Mouse (Mus musculus): ENCODE data around the gene Hipk4.
"Not testable (repeated sequence)": the region's sequence is repeated elsewhere in the genome, so short reads cannot be mapped to it uniquely, and the experiment has no call there.

Hipk4 gene

GRCm38 (mm10) chr7:27493450-27493849 is 29.6 kb upstream of the Hipk4 start:
- DNase-seq (ENCODE audit: inconsistent age in 2 of 2, low spot score in 1 of 2), result no peak

- DNase-seq (ENCODE audit: inconsistent age in 2 of 2, low spot score in 1 of 2), result not testable (repeated sequence)
These were observed 28.3 kb upstream of the Hipk4 start for GRCm38 (mm10) chr7:27494659-27495367.

- no peak for DNase-seq (ENCODE audit: inconsistent age in 2 of 2, low spot score in 1 of 2)
These were observed 24.0 kb upstream of the Hipk4 start, which contains the start of gene Prx for GRCm38 (mm10) chr7:27499036-27499435. Prx (plus strand) TSS chr7:27499324.

- peak; percentile 67 to 86 for DNase-seq (ENCODE audit: inconsistent age in 2 of 2, low spot score in 1 of 2)
These were observed 21.4 kb upstream of the Hipk4 start for GRCm38 (mm10) chr7:27501620-27502019.

DNA sequence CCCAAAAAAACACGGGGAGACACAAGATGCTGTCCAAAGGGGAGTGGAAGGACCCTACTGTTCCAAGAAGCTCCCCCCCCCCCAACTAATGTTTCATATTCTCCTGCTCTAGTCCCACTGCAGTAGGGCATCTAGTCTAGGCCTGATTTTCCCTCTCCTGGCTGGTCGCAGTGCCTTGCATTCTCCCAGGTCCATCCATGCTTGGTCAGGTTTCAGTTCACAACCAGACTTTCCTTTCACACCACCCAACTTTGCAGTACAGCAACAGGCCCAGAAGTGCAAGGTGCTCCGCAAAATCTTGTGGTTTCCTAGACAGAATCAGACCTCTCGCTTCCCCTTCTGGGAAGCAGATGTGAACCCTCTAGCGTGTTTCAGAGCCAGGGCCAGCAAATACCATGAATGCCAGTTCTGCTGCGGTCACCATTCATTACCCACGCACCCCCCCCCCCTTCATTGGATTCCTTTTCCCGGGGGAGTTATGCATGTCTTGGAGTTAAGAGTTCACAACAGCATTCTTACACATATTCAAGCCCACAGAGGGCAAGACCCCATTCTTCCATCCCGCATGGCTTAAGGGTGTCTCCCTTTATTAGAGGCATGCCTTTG is 16.2 kb upstream of the Hipk4 start:
- DNase-seq (ENCODE audit: inconsistent age in 2 of 2, low spot score in 1 of 2), result no peak

DNA sequence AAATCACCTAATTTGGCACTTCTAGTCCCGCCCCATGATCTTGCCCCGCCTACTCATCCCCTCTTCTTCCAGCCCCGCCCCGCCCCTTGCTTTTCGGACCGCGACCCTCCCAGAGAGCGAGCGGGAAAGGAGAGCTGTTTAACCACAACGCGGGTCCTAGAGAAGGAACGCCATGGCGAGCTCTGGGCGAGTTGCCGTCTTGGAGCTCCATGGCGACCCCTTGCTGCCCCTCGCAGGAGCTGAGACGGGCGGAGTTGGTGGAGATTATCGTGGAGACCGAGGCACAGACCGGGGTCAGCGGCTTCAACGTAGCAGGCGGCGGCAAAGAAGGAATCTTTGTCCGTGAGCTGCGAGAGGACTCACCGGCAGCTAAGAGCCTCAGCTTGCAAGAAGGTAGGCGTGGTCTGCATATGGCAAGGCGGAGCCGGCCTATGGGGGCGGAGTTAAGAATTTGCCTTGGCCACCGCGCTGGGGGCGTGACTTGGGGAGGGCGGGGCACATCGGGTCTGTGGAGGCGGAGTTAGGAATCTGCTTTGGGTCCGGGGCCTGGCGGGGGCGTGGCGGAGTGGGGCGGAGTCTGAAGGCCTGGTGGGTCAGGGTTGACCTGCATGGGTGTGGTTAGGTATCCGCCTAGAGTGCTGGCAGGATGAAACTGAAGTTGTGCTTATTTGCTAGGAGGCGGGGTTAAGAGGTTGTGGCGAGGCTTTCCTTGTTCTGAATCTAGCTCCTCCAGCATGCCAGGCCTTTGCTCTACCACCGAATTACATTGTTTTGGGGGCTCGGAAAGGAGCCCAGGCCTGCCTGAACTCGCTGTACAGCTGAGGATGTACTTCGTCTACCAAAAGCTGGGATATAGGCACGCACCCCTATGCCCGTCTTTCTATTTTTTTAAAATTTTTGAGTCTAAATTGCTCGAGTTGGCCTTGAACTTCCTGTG is 15.1 kb upstream of the Hipk4 start:
- peak; percentile 99 to 100 for DNase-seq (ENCODE audit: inconsistent age in 2 of 2, low spot score in 1 of 2)

GRCm38 (mm10) chr7:27508648-27509005 is 14.4 kb upstream of the Hipk4 start:
- DNase-seq (ENCODE audit: inconsistent age in 2 of 2, low spot score in 1 of 2), result peak; percentile 81 to 89

DNA sequence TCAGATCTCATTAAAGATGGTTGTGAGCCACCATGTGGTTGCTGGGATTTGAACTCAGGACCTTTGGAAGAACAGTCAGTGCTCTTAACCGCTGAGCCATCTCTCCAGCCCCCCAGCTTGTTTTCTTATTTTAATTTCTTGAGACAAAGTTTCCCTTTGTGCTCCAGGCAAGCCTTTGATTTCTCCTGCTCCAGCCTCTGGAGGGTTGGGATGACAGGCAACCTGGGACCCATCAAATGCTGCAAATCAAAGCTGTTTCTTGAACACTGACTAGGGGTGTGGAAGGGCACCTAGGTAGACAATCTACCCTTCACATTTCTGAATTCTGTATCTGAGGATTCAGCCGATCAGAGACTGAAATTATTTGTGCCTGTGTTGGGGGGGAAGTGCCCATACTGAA is 12.3 kb upstream of the Hipk4 start:
- no peak for DNase-seq (ENCODE audit: inconsistent age in 2 of 2, low spot score in 1 of 2)

DNA sequence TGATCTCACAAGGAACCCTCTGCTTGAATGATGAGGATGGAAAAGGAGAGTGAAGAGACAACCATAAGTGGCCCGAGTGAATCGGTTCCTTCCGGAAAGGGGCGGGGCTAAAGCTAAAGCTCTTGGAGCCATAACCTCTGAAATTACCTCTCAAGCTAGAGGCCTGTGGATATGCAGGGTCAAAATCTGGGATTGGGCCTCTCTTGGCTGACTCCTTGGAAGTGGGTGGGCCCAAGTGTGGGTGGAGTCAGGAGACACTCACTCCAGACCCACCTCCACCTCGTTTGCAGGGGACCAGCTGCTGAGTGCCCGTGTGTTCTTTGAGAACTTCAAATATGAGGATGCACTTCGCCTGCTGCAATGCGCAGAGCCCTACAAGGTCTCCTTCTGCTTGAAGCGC is 8.1 kb upstream of the Hipk4 start:
- DNase-seq (ENCODE audit: inconsistent age in 2 of 2, low spot score in 1 of 2), result no peak

- DNase-seq (ENCODE audit: inconsistent age in 2 of 2, low spot score in 1 of 2), result no peak
These were observed 4.8 kb upstream of the Hipk4 start for GRCm38 (mm10) chr7:27518314-27518713.

DNA sequence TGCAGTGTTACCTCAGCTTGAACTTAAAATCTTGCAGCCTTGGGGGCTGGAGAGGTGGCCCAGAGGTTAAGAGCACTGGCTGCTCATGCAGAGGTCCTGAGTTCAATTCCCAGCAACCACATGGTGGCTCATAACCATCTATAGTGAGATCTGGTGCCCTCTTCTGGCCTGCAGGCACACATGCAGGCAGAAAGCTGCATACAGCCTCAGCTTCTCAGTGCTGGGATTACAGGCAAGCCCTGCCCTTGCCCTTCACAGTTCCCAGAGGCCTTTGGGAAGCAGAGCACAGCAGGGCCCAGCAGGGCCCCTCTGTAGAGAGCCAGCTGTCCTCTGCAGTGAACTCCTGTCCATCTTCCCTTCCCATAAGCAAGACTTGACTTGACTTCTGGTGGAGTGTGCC is 3.0 kb upstream of the Hipk4 start:
- no peak for DNase-seq (ENCODE audit: inconsistent age in 2 of 2, low spot score in 1 of 2)

DNA sequence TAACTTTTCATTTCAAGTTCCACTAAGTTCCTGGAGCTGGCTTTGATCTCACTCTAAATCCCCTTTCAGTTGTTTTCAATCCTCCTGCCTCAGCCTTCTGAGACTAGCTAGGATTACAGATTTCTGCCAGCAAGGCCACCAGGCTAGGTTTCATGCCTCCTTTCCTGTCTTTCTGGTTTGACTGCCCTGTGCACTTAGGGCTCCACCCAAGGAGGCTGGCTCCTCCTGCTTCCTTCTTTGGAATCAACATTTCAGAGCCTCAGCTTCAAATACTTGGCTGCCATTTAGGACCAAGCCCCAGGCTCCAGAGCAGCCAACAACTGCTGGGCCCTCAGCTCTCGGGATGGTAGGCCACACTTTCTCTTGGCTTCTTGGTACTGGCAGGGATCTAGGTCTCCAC is 2.5 kb upstream of the Hipk4 start:
- no peak for DNase-seq (ENCODE audit: inconsistent age in 2 of 2, low spot score in 1 of 2)

DNA sequence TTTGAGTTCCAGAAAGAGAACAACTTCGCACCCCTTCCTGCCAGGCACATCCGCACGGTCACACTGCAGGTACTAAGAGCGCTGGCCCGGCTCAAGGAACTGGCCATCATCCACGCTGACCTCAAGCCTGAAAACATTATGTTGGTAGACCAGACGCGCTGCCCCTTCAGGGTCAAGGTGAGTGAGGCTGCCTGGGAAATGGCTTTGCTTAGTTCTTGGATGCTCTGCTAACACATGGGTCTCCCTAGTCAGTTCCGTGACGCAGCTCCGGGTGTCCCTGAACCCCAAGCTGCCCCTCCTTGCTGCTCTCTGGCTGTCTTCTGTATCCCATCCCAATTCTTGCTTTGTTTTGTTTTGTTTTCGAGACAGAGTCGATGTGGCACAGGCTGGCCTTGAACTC is 738 bp downstream of the Hipk4 start:
- no peak for DNase-seq (ENCODE audit: inconsistent age in 2 of 2, low spot score in 1 of 2)

GRCm38 (mm10) chr7:27526039-27526827 is 3.2 kb downstream of the Hipk4 start:
- peak; percentile 78 to 90 for DNase-seq (ENCODE audit: inconsistent age in 2 of 2, low spot score in 1 of 2)

GRCm38 (mm10) chr7:27529070-27529469 is 6.0 kb downstream of the Hipk4 start:
- no peak for DNase-seq (ENCODE audit: inconsistent age in 2 of 2, low spot score in 1 of 2)

- DNase-seq (ENCODE audit: inconsistent age in 2 of 2, low spot score in 1 of 2), result no peak
These were observed 7.9 kb downstream of the Hipk4 start for GRCm38 (mm10) chr7:27530937-27531336.

GRCm38 (mm10) chr7:27531707-27532106 is 8.6 kb downstream of the Hipk4 start:
- DNase-seq (ENCODE audit: inconsistent age in 2 of 2, low spot score in 1 of 2), result no peak

DNA sequence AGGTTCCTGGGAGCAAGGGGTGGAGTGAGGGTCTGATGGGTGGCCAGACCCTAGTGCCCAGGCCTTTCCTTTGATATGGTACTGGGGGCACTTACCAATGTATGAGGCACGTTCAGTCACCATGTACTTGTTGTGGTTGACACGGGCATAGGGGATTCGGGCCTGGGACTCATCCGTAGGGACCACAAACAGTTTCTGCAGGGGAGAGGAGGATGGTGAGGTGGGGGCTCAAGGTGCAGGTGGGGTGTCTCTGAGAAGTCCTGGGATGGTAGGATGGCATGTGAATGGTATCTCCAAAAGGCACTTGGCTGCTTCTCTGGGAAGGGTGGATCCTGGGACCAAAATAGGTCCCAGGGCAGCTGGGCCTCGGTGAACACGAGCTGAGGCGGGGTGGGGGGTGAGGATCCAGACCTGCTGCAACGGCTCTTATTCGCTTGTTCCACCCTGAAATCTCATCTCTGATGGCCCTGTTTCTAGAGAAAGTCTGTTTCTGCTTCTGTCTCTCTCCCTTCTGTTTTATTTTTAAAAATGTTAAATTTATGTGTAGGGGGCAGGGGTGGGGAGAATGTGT is 9.5 kb downstream of the Hipk4 start:
- DNase-seq (ENCODE audit: inconsistent age in 2 of 2, low spot score in 1 of 2), result no peak

DNA sequence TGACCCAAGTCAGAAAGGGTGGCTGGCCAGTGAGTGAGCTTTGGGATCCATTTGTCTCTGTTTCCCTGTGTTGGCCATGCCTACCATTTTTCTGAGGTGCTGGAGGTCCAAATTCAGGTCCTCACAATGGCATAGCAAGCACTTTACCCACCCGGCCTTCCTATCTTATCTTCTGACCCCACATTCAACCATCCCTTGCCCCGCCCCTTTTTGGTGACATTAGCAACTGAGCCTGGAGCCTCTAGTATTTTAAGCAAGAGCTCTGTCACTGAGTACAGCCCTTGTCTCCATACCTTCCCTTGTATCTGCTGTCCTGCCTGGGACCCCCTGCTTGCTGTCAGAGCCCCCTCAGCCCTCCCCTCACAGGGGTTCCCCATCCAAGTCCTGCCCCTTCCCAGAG is 12.3 kb downstream of the Hipk4 start:
- no peak for DNase-seq (ENCODE audit: inconsistent age in 2 of 2, low spot score in 1 of 2)

DNA sequence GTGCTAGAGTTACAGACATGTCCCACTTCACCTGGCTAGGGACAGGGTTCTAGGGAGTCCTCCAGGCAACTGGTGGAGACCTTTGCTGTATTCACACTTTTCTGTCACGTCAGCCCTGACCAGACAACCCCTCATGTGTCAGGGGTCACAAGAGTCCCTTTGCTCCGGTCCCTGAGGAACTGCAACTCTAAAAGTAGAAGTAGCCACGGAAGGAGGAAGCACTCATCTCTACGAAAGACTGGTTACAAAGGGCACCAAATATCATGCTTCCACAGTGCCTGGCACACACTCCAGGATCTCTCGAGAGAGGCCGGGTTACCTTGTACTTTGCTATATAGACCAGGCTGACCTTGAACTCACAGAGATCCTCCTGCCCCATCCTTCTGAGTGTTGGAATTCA is 13.6 kb downstream of the Hipk4 start:
- no peak for DNase-seq (ENCODE audit: inconsistent age in 2 of 2, low spot score in 1 of 2)

GRCm38 (mm10) chr7:27537998-27538397 is 14.9 kb downstream of the Hipk4 start:
- DNase-seq (ENCODE audit: inconsistent age in 2 of 2, low spot score in 1 of 2), result peak; percentile 56 to 71
